Mouse (Mus musculus) hindbrain, embryonic 10.5 days (tissue): ENCODE results near the gene Ssbp3. TPM values are rescaled to one million over a fixed set of nuclear protein-coding genes. Genes with fewer than 3 reads are reported as not detected.

Source experiments
- DNase-seq: peaks from one replicate; pipeline ENCODE4 v3.0.0-alpha.2; 2017; ENCODE audit warnings: low spot score
- H3K27ac ChIP-seq: fragments of 300-500 bp; sonication (generic); 2 replicates; pipeline ENCODE4 v1.5.1; 2016; ENCODE audit warnings: mild to moderate bottlenecking, moderate library complexity
- H3K27me3 ChIP-seq: fragments of 300-500 bp; sonication (generic); 2 replicates; pipeline ENCODE4 v1.6.1; 2016; ENCODE audit warnings: mild to moderate bottlenecking; ENCODE audit not compliant: poor library complexity, insufficient read depth, severe bottlenecking
- H3K36me3 ChIP-seq: fragments of 300-500 bp; sonication (generic); 2 replicates; pipeline ENCODE4 v1.6.1; 2016; ENCODE audit warnings: mild to moderate bottlenecking, moderate library complexity
- H3K4me1 ChIP-seq: fragments of 300-500 bp; sonication (generic); replicated peaks from 2 replicates; pipeline ENCODE4 v1.6.1; 2016; ENCODE audit warnings: mild to moderate bottlenecking
- H3K4me3 ChIP-seq: fragments of 300-500 bp; sonication (generic); 2 replicates; pipeline ENCODE4 v1.5.1; 2016; ENCODE audit warnings: mild to moderate bottlenecking, moderate library complexity
- H3K9me3 ChIP-seq: fragments of 300-500 bp; sonication (generic); 2 replicates; pipeline ENCODE4 v1.6.1; 2016; ENCODE audit warnings: mild to moderate bottlenecking, moderate library complexity
- WGBS: fragments of 180-500 bp; shearing (Covaris S2); methylation state at CpG from one replicate; pipeline ENCODE4 v1.1.7; 2016; 5-methylcytosine and 5-hydroxymethylcytosine counted together
- polyA plus RNA-seq: library from polyadenylated mRNA; unstranded; fragments of >200 nt; fragmentation: Nextera tagmentation; extraction: Ambion mirVana; gene quantifications from 2 replicates; pipeline ENCODE4 v1.2.1, GENCODE M21; 2016

Gene Ssbp3
- polyA plus RNA-seq, 1 experiment from 2014 or later = 180 TPM

- Histone ChIP-seq H3K36me3 (peaks cover 61% of the 10 kb centered on the region), H3K27ac (peak overlapping the region; percentile 69)
Measured at GRCm38 (mm10) chr4:106940945-106941344, 30.4 kb downstream of the Ssbp3 start.

GRCm38 (mm10) chr4:106941475-106941874 is 31.0 kb downstream of the Ssbp3 start:
- Histone ChIP-seq H3K4me1 (peaks cover 99% of the 10 kb centered on the region), H3K9me3 (no peaks in the 10 kb centered on the region), H3K36me3 (peaks cover 66% of the 10 kb centered on the region), H3K27me3 (no peaks in the 10 kb centered on the region), H3K4me3 (no peak overlapping the region), H3K27ac (peak overlapping the region; percentile 69)
- DNase-seq = no peak

More at GRCm38 (mm10) chr4:106940945-106941344, 30.4 kb downstream of the Ssbp3 start:
- Histone ChIP-seq H3K4me3 (no peak overlapping the region), H3K27me3 (no peaks in the 10 kb centered on the region), H3K9me3 (no peaks in the 10 kb centered on the region), H3K4me1 (peaks cover 99% of the 10 kb centered on the region)
- 63% methylated on average over 6 of the region's 6 CpGs for WGBS
- no peak for DNase-seq

- H3K9me3 ChIP-seq = no peaks in the 10 kb centered on the region
- WGBS = 96% methylated on average over 4 of the region's 4 CpGs
- H3K36me3 ChIP-seq = peaks cover 60% of the 10 kb centered on the region
- no peaks in the 10 kb centered on the region for H3K27me3 ChIP-seq
- no peak overlapping the region for H3K4me3 ChIP-seq
- DNase-seq = no peak
- peaks cover 99% of the 10 kb centered on the region for H3K4me1 ChIP-seq
- H3K27ac ChIP-seq = no peak overlapping the region
Measured at GRCm38 (mm10) chr4:106942491-106942890, 32.0 kb downstream of the Ssbp3 start.

- Histone ChIP-seq H3K27ac (no peak overlapping the region), H3K4me3 (no peak overlapping the region), H3K27me3 (no peaks in the 10 kb centered on the region), H3K9me3 (no peaks in the 10 kb centered on the region), H3K4me1 (peaks cover 99% of the 10 kb centered on the region), H3K36me3 (peaks cover 54% of the 10 kb centered on the region)
- DNase-seq = no peak
- WGBS = 88% methylated on average over 2 of the region's 2 CpGs
Measured at GRCm38 (mm10) chr4:106943627-106944026, 33.1 kb downstream of the Ssbp3 start.

GRCm38 (mm10) chr4:106944898-106945297 is 34.4 kb downstream of the Ssbp3 start:
- DNase-seq = no peak
- H3K4me1 ChIP-seq = peaks cover 99% of the 10 kb centered on the region
- no peaks in the 10 kb centered on the region for H3K27me3 ChIP-seq
- H3K27ac ChIP-seq = no peak overlapping the region
- no peak overlapping the region for H3K4me3 ChIP-seq
- no peaks in the 10 kb centered on the region for H3K9me3 ChIP-seq
- peaks cover 56% of the 10 kb centered on the region for H3K36me3 ChIP-seq
- WGBS = 90% methylated on average over 3 of the region's 3 CpGs

GRCm38 (mm10) chr4:106947741-106948140 is 37.2 kb downstream of the Ssbp3 start:
- no peak for DNase-seq
- Histone ChIP-seq H3K27ac (no peak overlapping the region), H3K9me3 (no peaks in the 10 kb centered on the region), H3K4me1 (peaks cover 97% of the 10 kb centered on the region), H3K36me3 (peaks cover 37% of the 10 kb centered on the region), H3K27me3 (no peaks in the 10 kb centered on the region), H3K4me3 (no peak overlapping the region)
- WGBS = 84% methylated on average over 3 of the region's 3 CpGs

- Histone ChIP-seq H3K27ac (0 out of 2 replicates have a peak overlapping the region, but pooled peaks have one; percentile 23), H3K9me3 (no peaks in the 10 kb centered on the region), H3K27me3 (no peaks in the 10 kb centered on the region), H3K4me3 (no peak overlapping the region), H3K4me1 (peaks cover 97% of the 10 kb centered on the region), H3K36me3 (peaks cover 40% of the 10 kb centered on the region)
- WGBS = 72% methylated on average over 7 of the region's 7 CpGs
- no peak for DNase-seq
Measured at GRCm38 (mm10) chr4:106948546-106948945, 38.0 kb downstream of the Ssbp3 start.

- H3K36me3 ChIP-seq = peaks cover 42% of the 10 kb centered on the region
- H3K9me3 ChIP-seq = no peaks in the 10 kb centered on the region
- H3K4me1 ChIP-seq = peaks cover 97% of the 10 kb centered on the region
- no peaks in the 10 kb centered on the region for H3K27me3 ChIP-seq
- WGBS = 49% methylated on average over 6 of the region's 6 CpGs
- H3K27ac ChIP-seq = 0 out of 2 replicates have a peak overlapping the region, but pooled peaks have one; percentile 16
- H3K4me3 ChIP-seq = no peak overlapping the region
- no peak for DNase-seq
Measured at GRCm38 (mm10) chr4:106949200-106949599, 38.7 kb downstream of the Ssbp3 start.

- Histone ChIP-seq H3K4me1 (peaks cover 97% of the 10 kb centered on the region), H3K27me3 (no peaks in the 10 kb centered on the region), H3K27ac (0 out of 2 replicates have a peak overlapping the region, but pooled peaks have one; percentile 5), H3K36me3 (peaks cover 48% of the 10 kb centered on the region), H3K9me3 (no peaks in the 10 kb centered on the region), H3K4me3 (no peak overlapping the region)
- no peak for DNase-seq
- 64% methylated on average over 4 of the region's 4 CpGs for WGBS
Measured at GRCm38 (mm10) chr4:106950801-106951200, 40.3 kb downstream of the Ssbp3 start.

- peaks cover 97% of the 10 kb centered on the region for H3K4me1 ChIP-seq
Measured at GRCm38 (mm10) chr4:106951455-106951854, 41.0 kb downstream of the Ssbp3 start.

GRCm38 (mm10) chr4:106953221-106953620 is 42.7 kb downstream of the Ssbp3 start:
- Histone ChIP-seq H3K27me3 (no peaks in the 10 kb centered on the region), H3K4me3 (no peak overlapping the region), H3K36me3 (peaks cover 55% of the 10 kb centered on the region), H3K4me1 (peaks cover 95% of the 10 kb centered on the region), H3K27ac (peak overlapping the region; percentile 47), H3K9me3 (no peaks in the 10 kb centered on the region)
- DNase-seq = no peak

More at GRCm38 (mm10) chr4:106951455-106951854, 41.0 kb downstream of the Ssbp3 start:
- WGBS = 56% methylated on average over 4 of the region's 4 CpGs
- peaks cover 45% of the 10 kb centered on the region for H3K36me3 ChIP-seq
- no peak for DNase-seq
- no peaks in the 10 kb centered on the region for H3K9me3 ChIP-seq
- no peak overlapping the region for H3K27ac ChIP-seq
- no peak overlapping the region for H3K4me3 ChIP-seq
- H3K27me3 ChIP-seq = no peaks in the 10 kb centered on the region

- DNase-seq = no peak
- Histone ChIP-seq H3K27ac (peak overlapping the region; percentile 35; the same call in 1 of the 2 replicates), H3K4me3 (no peak overlapping the region), H3K36me3 (peaks cover 55% of the 10 kb centered on the region), H3K9me3 (no peaks in the 10 kb centered on the region), H3K4me1 (peaks cover 95% of the 10 kb centered on the region), H3K27me3 (no peaks in the 10 kb centered on the region)
- 81% methylated on average over 5 of the region's 5 CpGs for WGBS
Measured at GRCm38 (mm10) chr4:106953760-106954159, 43.3 kb downstream of the Ssbp3 start.

GRCm38 (mm10) chr4:106955729-106956712 is 45.5 kb downstream of the Ssbp3 start:
- peaks cover 57% of the 10 kb centered on the region for H3K36me3 ChIP-seq
- 51% methylated on average over 19 of the region's 19 CpGs for WGBS
- no peak for DNase-seq
- no peaks in the 10 kb centered on the region for H3K27me3 ChIP-seq
- peak overlapping the region; percentile 76 for H3K27ac ChIP-seq
- H3K4me1 ChIP-seq = peaks cover 93% of the 10 kb centered on the region
- H3K4me3 ChIP-seq = no peak overlapping the region
- no peaks in the 10 kb centered on the region for H3K9me3 ChIP-seq
